Mouse (Mus musculus): ENCODE measurements at regions not wholly inside any gene's neighbourhood (a gene's known extent, or its start where the extent isn't known, plus 50 kb on each side); places are given as distances from the start of the nearest gene placed in this dataset.

DNA sequence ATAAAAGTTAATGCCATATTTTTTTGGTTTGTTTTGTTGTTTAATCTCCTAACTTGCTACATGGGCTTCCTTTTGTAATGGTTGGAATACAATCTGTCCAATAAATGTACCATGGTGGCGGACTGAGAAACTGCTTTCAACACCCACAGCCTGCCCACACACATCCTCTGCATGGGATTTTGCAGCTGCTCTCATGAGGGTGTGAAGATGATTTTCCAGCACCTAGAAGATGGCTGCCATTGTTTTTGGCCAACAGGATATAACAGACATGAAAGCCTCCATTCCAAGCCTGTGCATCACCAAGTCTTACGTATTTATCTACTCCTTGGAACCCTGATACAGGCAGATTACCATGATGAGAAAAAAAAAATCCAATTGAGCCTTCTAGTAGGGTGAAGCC lies 310.4 kb downstream of the Cog6 start:
- 82% methylated on average over 2 of the region's 2 CpGs for WGBS
- no peaks in the 10 kb centered on the region for H3K36me3 ChIP-seq (replicated peaks; ENCODE audit: control insufficient read depth, insufficient read depth, low read length)
- H3K9me3 ChIP-seq (replicated peaks; ENCODE audit: control insufficient read depth, low read length): no peaks in the 10 kb centered on the region
- no peak overlapping the region for H3K4me2 ChIP-seq (ENCODE audit: low read depth, low read length)
- H3K4me1 ChIP-seq (ENCODE audit: control insufficient read depth, insufficient read depth): no peaks in the 10 kb centered on the region
- ATAC-seq (ENCODE audit: insufficient read depth, low read depth) (no peak), DNase-seq (ENCODE audit: low spot score) (no peak)
- TF ChIP-seq CTCF (IDR thresholded peaks at IDR 0.05; ENCODE audit: low read depth): no peak
- TF ChIP-seq EP300 (IDR thresholded peaks at IDR 0.05; ENCODE audit: low read depth): no peak
- no peaks in the 10 kb centered on the region for H3K27me3 ChIP-seq (ENCODE audit: control insufficient read depth, insufficient read depth, low read length)
- no peak overlapping the region for H3K9ac ChIP-seq (replicated peaks; ENCODE audit: low read depth, low read length)
- H3K27ac ChIP-seq (ENCODE audit: low read depth): no peak overlapping the region
- H3K4me3 ChIP-seq (ENCODE audit: low read depth, low read length): no peak overlapping the region

DNA sequence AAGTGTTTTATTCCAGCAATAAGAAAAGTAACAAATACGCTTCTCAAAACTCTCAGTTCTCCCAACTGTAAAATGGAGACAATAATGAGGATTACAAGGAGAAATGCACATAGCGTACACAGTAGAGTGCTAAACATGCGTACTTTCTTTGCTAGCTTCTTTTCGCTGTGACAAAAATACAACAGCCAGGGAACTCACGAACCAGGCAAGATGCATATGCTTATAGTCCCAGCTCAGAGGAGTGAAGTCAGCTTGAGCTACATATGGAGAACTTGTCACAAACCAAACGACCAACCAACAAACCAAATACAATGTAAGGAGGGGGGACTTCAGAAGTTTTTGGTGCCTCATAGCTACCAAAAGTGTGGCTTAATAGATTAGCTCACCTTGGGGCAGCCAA lies 313.3 kb downstream of the Cog6 start:
- Histone ChIP-seq H3K9ac (replicated peaks; ENCODE audit: low read depth, low read length) (no peak overlapping the region), H3K4me1 (ENCODE audit: control insufficient read depth, insufficient read depth) (no peaks in the 10 kb centered on the region), H3K9me3 (replicated peaks; ENCODE audit: control insufficient read depth, low read length) (no peaks in the 10 kb centered on the region), H3K36me3 (replicated peaks; ENCODE audit: control insufficient read depth, insufficient read depth, low read length) (no peaks in the 10 kb centered on the region), H3K27ac (ENCODE audit: low read depth) (no peak overlapping the region), H3K4me2 (ENCODE audit: low read depth, low read length) (no peak overlapping the region), H3K27me3 (ENCODE audit: control insufficient read depth, insufficient read depth, low read length) (no peaks in the 10 kb centered on the region), H3K4me3 (ENCODE audit: low read depth, low read length) (no peak overlapping the region)
- DNase-seq (ENCODE audit: low spot score): no peak
- WGBS: 91% methylated on average over 6 of the region's 6 CpGs
- TF ChIP-seq CTCF (IDR thresholded peaks at IDR 0.05; ENCODE audit: low read depth) (no peak), EP300 (IDR thresholded peaks at IDR 0.05; ENCODE audit: low read depth) (no peak)
- no peak for ATAC-seq (ENCODE audit: insufficient read depth, low read depth)

GRCm38 (mm10) chr3:52702962-52703361 lies 314.1 kb downstream of the Cog6 start:
- Histone ChIP-seq H3K36me3 (replicated peaks; ENCODE audit: control insufficient read depth, insufficient read depth, low read length) (no peaks in the 10 kb centered on the region), H3K4me1 (ENCODE audit: control insufficient read depth, insufficient read depth) (no peaks in the 10 kb centered on the region), H3K27me3 (ENCODE audit: control insufficient read depth, insufficient read depth, low read length) (no peaks in the 10 kb centered on the region), H3K9me3 (replicated peaks; ENCODE audit: control insufficient read depth, low read length) (no peaks in the 10 kb centered on the region), H3K4me3 (ENCODE audit: low read depth, low read length) (no peak overlapping the region), H3K27ac (ENCODE audit: low read depth) (no peak overlapping the region), H3K9ac (replicated peaks; ENCODE audit: low read depth, low read length) (no peak overlapping the region), H3K4me2 (ENCODE audit: low read depth, low read length) (no peak overlapping the region)
- 74% methylated on average over 4 of the region's 4 CpGs for WGBS
- ATAC-seq (ENCODE audit: insufficient read depth, low read depth) (no peak), DNase-seq (ENCODE audit: low spot score) (no peak)
- no peak for TF ChIP-seq CTCF (IDR thresholded peaks at IDR 0.05; ENCODE audit: low read depth)
- TF ChIP-seq EP300 (IDR thresholded peaks at IDR 0.05; ENCODE audit: low read depth): no peak

- Histone ChIP-seq H3K9me3 (replicated peaks; ENCODE audit: control insufficient read depth, low read length) (no peaks in the 10 kb centered on the region), H3K36me3 (replicated peaks; ENCODE audit: control insufficient read depth, insufficient read depth, low read length) (no peaks in the 10 kb centered on the region), H3K27me3 (ENCODE audit: control insufficient read depth, insufficient read depth, low read length) (no peaks in the 10 kb centered on the region), H3K9ac (replicated peaks; ENCODE audit: low read depth, low read length) (no peak overlapping the region), H3K4me2 (ENCODE audit: low read depth, low read length) (no peak overlapping the region), H3K4me1 (ENCODE audit: control insufficient read depth, insufficient read depth) (no peaks in the 10 kb centered on the region), H3K4me3 (ENCODE audit: low read depth, low read length) (no peak overlapping the region), H3K27ac (ENCODE audit: low read depth) (no peak overlapping the region)
- WGBS: 90% methylated on average over 3 of the region's 3 CpGs
- ATAC-seq (ENCODE audit: insufficient read depth, low read depth) (no peak), DNase-seq (ENCODE audit: low spot score) (no peak)
- TF ChIP-seq EP300 (IDR thresholded peaks at IDR 0.05; ENCODE audit: low read depth) (no peak), CTCF (IDR thresholded peaks at IDR 0.05; ENCODE audit: low read depth) (no peak)
Measured at GRCm38 (mm10) chr3:52701601-52702000, 315.4 kb downstream of the Cog6 start.

DNA sequence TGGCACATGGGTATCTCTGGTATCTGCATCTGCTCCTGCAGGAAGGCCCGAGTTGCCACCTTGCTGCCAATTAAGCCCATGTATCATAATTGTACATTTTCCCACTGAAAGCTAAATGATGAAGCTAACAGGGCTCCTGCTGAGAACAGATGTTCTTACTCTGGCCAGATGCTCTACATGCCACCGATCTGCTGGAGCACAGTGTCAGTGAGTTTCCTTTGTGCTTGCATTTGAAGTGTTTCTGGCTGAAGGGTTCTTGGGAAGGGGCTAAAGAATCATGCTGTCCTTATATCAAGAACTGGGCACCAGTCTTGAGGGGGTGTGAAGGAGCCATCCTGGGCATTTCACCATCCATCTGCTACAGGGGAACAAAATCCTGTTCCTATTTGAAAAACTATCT lies 323.2 kb downstream of the Cog6 start:
- H3K4me1 ChIP-seq (ENCODE audit: control insufficient read depth, insufficient read depth): no peaks in the 10 kb centered on the region
- H3K36me3 ChIP-seq (replicated peaks; ENCODE audit: control insufficient read depth, insufficient read depth, low read length): no peaks in the 10 kb centered on the region
- H3K4me2 ChIP-seq (ENCODE audit: low read depth, low read length): no peak overlapping the region
- H3K9ac ChIP-seq (replicated peaks; ENCODE audit: low read depth, low read length): no peak overlapping the region
- no peak overlapping the region for H3K27ac ChIP-seq (ENCODE audit: low read depth)
- ATAC-seq (ENCODE audit: insufficient read depth, low read depth) (no peak), DNase-seq (ENCODE audit: low spot score) (no peak)
- no peak overlapping the region for H3K4me3 ChIP-seq (ENCODE audit: low read depth, low read length)
- no peaks in the 10 kb centered on the region for H3K9me3 ChIP-seq (replicated peaks; ENCODE audit: control insufficient read depth, low read length)
- H3K27me3 ChIP-seq (ENCODE audit: control insufficient read depth, insufficient read depth, low read length): no peaks in the 10 kb centered on the region
- 58% methylated on average over 2 of the region's 2 CpGs for WGBS
- TF ChIP-seq EP300 (IDR thresholded peaks at IDR 0.05; ENCODE audit: low read depth) (no peak), CTCF (IDR thresholded peaks at IDR 0.05; ENCODE audit: low read depth) (no peak)

- H3K4me3 ChIP-seq (ENCODE audit: low read depth, low read length): no peak overlapping the region
- ATAC-seq (ENCODE audit: insufficient read depth, low read depth) (0 out of 2 replicates have a peak, but pooled peaks have one; percentile 17), DNase-seq (ENCODE audit: low spot score) (peak; percentile 14)
- no peak overlapping the region for H3K9ac ChIP-seq (replicated peaks; ENCODE audit: low read depth, low read length)
- H3K27ac ChIP-seq (ENCODE audit: low read depth): peak overlapping the region; percentile 38
- no peaks in the 10 kb centered on the region for H3K4me1 ChIP-seq (ENCODE audit: control insufficient read depth, insufficient read depth)
- no peaks in the 10 kb centered on the region for H3K9me3 ChIP-seq (replicated peaks; ENCODE audit: control insufficient read depth, low read length)
- H3K27me3 ChIP-seq (ENCODE audit: control insufficient read depth, insufficient read depth, low read length): no peaks in the 10 kb centered on the region
- no peak overlapping the region for H3K4me2 ChIP-seq (ENCODE audit: low read depth, low read length)
- TF ChIP-seq CTCF (IDR thresholded peaks at IDR 0.05; ENCODE audit: low read depth): no peak
- TF ChIP-seq EP300 (IDR thresholded peaks at IDR 0.05; ENCODE audit: low read depth): no peak
- H3K36me3 ChIP-seq (replicated peaks; ENCODE audit: control insufficient read depth, insufficient read depth, low read length): no peaks in the 10 kb centered on the region
- WGBS: 43% methylated on average over 9 of the region's 9 CpGs
Measured at GRCm38 (mm10) chr3:52685434-52686181, 331.4 kb downstream of the Cog6 start.
